Mouse (Mus musculus) inflammation-experienced regulatory T-cells, adult 6 months (primary cell): Measurements from ENCODE around the gene Comt. TPM values are rescaled to one million over a fixed set of nuclear protein-coding genes. Genes with fewer than 3 reads are reported as not detected.

Experiments used
- ATAC-seq: one replicate; pipeline ENCODE4 v1.8.0; 2017
- polyA plus RNA-seq, 3 experiments: library from polyadenylated mRNA; unstranded; fragments of 100-300 nt; shearing (Covaris generic); gene quantifications; one replicate each; pipeline ENCODE4 v1.2.1; 2017

Gene Comt
- polyA plus RNA-seq, 3 experiments from 2014 or later, result 51.4 to 56.7 (median 52.3) TPM

DNA sequence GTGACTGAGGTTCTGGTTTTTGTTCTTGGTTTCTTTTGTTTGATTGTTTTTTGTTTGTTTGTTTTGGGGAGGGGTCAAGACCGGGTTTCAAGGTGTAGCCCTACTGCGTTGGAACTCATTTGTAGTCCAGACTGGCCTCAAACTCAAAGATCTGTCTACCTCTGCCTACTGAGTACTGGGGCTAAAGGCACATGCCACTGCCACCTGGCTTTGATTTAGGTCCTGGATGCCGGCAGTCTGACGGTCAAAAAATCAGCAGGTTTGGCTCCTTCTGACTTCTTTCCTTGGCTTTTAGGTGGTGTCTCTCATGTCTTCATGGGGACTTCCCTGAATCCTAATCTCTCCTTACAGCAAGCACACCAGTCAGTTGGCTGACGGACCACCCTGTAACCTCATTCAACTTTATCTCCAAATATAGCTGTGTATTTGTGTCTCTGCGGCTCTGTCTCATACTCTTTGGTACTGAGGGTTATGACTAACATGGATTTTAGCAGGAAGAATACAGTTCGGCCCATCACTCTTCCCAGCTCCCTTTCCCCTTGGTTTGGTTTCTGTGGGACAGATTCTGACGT is 4.1 kb upstream of the Comt start:
- ATAC-seq, result no peak

- no peak for ATAC-seq
These were observed 3.0 kb upstream of the Comt start for GRCm38 (mm10) chr16:18429641-18430040.

GRCm38 (mm10) chr16:18428516-18429042 is 1.9 kb upstream of the Comt start:
- ATAC-seq, result no peak

GRCm38 (mm10) chr16:18428011-18428515 is 1.4 kb upstream of the Comt start:
- no peak for ATAC-seq

GRCm38 (mm10) chr16:18426215-18426791 is 349 bp downstream of the Comt start, which contains the start of gene Txnrd2:
Gene Txnrd2 (plus strand): TSS chr16:18426384.
- peak; percentile 75 for ATAC-seq

- ATAC-seq, result peak; percentile 8
These were observed 1.0 kb downstream of the Comt start for GRCm38 (mm10) chr16:18425475-18426214.

DNA sequence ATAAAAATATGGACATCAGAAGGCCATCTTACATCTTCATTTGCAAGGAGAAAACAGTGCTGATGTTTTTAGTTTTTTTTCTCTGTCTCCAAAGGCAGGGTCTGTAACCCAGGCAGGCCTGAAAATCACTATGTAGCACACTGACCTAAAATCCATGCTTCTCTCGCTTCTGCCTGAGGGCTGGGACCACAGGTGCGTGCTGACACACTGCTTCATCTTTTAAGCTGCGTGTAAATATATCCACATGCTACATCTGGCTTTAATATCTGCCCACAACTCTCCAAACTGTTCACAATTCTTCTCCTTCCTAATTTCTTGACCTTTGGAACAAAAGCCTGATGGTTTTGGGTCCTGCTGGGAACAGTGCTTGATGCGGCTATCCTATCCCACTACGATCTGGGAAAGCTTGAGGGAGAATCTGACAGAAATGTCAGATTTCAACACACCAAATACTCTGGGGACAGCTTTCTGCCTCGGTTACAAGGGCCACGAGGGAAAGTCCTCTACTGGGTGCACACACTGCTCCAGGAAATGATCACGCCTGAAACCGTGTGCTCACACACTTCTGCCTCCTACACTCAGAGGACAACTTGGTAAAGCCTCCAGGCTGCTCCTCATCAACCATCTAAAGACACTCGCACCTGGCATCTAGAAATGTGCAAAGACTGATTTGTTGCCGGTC is 2.1 kb downstream of the Comt start:
- peak; percentile 34 for ATAC-seq

DNA sequence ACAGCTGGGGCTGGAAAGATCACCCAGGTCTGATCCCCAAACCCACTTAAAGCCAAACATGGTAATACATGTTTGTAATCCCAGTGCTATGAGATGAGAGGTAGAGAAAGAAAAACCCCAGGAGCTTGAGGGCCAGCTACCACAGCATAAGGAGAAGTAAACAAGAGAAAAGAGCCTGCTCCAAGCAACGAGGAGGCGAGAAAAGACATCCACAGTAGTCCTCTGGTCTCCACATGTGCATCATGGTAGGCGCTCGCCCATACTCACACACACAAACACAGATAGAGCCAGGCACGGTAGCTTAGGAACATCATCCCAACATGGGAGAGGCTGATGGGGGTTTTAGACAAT is 2.8 kb downstream of the Comt start:
- no peak for ATAC-seq

GRCm38 (mm10) chr16:18423203-18423914 is 3.3 kb downstream of the Comt start:
- no peak for ATAC-seq

DNA sequence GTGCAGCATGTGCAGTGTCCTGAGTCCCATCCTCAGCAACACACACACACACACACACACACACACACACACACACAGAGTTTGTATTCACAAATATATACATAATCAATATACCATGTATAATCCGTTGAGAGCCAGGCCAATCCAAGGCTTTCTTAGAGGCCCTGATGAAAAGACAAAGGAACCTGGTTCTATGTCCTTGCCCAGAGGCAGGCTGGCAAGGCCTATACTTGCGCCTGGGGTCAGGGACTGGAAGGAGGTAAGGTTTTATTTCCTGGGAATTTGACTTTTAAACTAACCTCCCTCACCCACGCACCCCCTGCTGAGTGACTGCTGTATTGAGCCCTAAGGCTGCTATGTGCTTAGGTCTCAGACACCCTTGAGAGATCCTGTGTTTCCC is 6.1 kb downstream of the Comt start:
- no peak for ATAC-seq

DNA sequence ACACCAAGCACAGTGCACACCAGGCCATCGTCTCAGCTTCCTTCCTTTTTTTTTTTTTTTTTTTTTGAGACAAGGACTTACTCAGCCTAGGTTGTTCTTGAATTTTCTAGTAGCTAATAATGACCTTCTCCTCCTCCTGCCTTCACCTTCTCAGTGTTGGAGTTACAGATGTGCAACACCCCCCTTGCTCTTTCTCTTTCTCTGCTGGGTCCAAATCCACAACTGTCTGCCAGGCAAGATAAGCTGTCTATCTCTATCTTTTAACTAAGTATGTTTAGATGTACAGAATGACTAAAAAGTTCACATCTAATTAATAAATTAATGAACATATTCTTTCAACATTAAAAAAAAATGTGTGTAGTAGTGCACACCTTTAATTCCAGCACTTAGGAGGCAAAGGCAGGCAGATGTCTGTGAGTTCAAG is 7.0 kb downstream of the Comt start:
- ATAC-seq, result no peak

DNA sequence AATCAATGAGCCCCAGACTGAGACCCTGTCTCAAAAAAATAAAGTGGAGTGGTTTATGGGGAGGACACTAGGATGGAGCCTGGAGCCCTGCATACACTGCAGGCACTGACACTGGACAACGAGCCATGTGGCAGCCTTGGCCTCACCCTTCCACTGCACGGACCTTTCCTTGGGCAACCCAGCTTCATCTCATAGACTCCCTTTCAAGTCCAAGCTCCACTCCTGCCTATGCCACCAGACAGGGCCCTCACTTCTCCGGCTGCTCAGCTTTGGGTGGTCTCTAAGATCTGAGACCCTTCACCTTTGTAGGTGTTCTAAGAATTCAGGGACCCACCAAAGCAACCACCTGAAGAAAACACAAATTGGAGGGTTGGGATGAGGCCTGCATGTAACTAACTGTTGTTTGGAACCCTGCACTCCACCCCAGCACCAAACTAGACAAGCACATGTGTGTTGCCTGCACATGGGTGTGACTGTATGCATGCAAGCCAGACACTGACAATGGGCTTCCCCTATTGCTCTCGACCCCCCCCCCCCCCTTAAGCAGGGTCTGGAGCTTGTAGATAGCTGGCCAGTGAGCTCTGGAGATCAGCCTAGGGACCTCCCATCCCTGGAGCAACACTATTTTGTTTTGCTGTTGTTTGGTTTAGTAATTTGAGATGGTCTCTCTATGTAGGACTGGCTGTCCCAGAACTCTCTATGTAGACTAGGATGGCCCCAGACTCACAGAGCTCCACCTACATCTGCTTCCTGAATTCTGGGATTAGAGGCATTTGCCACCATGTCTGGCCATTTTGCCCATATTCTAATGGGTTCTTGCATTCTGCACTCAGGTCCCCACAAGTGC is 7.7 kb downstream of the Comt start:
- no peak for ATAC-seq

- ATAC-seq, result no peak
These were observed 9.2 kb downstream of the Comt start for GRCm38 (mm10) chr16:18417491-18417890.

- ATAC-seq, result no peak
These were observed 9.8 kb downstream of the Comt start for GRCm38 (mm10) chr16:18416837-18417236.

DNA sequence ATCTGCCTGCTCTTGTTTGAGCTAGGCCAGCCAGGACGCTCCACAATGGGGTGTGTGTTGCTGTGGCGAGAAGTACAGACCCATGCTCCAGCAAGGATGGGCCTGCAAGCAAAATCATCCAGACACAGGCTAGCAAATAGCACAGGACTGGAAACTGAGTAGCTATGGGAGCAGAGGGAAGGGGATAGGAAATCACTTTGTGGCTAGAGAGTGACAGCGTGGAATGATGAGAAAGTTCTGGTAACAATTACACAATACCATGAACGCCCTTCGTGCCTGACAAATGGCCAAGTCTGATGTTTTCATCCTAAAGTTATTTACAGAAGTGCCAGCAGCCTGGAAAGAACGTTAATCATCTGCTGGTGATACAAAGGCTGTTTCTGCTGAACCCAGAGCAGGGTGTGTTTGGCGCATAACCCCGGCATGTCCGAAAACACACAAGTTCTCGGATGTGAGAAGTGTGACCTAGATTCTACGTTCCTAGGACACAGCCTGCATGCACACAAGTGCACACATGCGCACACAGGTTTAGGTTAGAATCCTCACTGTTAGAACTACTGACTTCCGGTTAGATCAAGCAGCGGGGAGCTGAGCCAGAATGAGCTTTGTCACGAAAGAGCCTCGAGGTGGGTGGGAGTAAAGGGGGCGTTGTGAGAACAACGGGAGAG is 10.4 kb downstream of the Comt start:
- ATAC-seq, result peak; percentile 73

DNA sequence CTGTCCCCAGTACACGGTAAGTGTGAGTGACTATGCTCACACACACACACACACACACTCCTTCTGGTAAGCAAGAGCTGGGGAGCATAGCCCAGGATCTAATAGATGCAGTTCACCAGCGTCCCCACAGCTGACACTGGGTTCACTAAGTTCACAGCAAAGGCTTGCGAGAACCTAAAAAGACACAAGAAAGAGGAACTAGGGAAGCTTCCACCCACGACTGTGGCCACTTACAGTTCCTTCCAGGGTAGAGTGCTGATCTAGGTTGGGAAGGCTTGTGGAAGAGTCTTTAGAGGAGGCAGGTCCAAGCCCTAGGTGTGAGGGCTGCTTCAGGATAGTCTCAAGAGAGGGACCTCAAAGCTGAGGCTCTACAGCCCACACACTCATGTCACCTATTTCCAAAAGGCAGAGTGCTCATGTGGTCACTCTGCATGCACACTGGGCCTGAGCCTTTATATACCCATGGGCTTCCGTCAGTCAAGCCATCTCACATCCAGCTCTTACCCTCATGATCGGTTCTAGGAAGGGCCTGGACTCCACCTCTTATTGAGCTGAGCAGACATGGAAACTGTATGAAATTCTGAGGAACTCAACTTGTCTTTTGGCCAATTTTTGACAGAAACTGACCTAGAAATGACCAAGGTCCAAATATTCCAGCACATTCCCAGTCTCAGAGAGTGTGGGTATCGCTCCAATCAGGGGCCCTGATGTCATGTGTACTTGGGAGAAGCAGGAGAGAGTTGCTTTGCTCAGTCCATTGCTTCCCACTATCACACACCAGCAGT is 13.4 kb downstream of the Comt start:
- no peak for ATAC-seq

DNA sequence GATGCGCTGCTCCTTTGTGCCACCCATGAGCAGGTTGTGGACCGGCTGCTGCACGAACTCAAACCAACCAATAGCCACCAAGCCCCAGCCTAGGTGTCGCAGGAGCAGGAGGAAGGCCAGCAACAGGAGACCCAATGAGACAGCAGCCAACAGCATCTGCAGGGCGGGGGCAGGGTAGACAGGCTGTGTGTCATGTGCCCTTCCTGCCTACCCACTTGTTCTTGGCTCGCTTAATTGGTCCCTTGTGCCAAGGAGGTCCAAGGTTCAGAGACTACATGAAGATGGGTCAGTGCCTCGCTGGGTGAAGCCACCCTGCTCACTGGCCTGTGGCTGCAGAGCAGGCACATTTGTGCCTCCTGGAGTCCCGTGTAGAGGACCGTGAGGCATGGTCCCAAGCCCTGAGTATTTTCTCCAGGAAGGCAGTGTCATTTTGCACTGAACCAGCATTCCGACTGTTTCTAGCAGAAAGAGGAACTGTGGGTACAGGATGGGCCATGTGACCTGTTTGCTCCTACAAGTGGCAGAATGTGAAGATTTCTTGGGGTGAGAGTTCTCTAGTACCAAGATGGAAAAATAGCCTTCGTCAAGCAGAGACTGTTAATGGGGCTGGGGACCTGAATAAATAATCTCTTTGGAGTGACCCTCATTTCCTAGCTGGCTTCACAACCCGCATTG is 14.7 kb downstream of the Comt start:
- no peak for ATAC-seq

DNA sequence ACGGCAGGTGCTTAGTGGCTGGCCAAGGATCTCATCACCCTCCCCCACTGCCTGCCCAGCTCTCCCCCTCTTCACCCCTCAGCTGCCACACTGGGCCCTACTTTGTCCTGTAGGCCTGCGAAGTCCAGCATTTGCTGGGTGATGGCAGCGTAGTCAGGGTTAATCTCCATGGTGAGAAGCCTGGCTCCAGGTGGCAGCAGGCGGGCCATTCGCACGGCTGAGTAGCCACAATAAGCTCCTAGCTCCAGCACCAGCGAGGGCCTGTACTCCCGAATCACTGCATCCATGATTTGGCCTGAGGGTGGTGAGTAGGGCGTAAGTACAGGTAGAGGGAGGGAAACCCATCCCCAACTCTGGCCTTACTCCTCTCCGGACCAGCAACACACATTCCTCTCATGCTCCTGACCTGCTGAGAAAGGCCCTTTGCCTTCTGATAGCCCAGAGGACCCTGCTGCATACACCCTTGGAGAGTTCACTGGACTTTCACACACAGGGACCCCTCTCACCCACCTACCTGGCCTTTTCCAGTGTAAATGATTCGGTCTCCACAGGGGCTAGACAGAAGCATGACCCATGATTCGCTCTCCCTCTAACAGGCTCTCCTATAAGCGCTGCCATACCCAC is 15.5 kb downstream of the Comt start:
- ATAC-seq, result no peak

GRCm38 (mm10) chr16:18410418-18410817 is 16.2 kb downstream of the Comt start:
- no peak for ATAC-seq
